Mouse (Mus musculus) olfactory bulb, adult 2 months (tissue): ENCODE measurements at regions not wholly inside any gene's neighbourhood (a gene's known extent, or its start where the extent isn't known, plus 50 kb on each side); places are given as distances from the start of the nearest gene placed in this dataset.

Experiments used
- CTCF ChIP-seq: fragments of 200-500 bp; IDR thresholded peaks from 2 replicates; pipeline ENCODE4 v1.5.1; 2012; ENCODE audit warnings: low read depth, mild to moderate bottlenecking, low read length, moderate library complexity; ENCODE audit not compliant: insufficient read depth
- POLR2A ChIP-seq: fragments of 200-500 bp; IDR thresholded peaks from 2 replicates; pipeline ENCODE4 v1.6.1; 2012; ENCODE audit warnings: mild to moderate bottlenecking, low read depth, low read length, moderate library complexity; ENCODE audit not compliant: insufficient read depth

DNA sequence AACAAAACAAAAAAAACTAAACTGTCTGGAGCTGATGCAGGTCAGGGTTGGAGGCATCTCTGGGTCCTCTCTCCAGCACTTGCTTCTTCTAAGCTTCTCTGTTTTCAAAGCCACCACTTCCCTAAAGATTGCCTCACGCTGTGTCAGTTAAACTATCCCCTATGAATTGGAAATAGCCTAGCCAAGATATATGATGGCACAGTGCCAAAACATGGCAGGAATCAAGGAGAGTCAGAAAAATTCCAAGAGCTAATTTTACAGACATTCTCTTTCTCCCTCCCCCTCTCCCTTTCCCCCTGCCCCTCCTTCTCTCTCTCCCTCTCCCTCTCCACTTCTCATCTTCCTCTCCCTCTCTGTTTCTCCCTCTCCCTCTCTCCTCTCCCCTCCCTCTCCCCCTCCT lies 353.3 kb upstream of the 5930422O12Rik start:
- no peak for TF ChIP-seq CTCF
- TF ChIP-seq POLR2A: no peak
